In the genomic region with DNA sequence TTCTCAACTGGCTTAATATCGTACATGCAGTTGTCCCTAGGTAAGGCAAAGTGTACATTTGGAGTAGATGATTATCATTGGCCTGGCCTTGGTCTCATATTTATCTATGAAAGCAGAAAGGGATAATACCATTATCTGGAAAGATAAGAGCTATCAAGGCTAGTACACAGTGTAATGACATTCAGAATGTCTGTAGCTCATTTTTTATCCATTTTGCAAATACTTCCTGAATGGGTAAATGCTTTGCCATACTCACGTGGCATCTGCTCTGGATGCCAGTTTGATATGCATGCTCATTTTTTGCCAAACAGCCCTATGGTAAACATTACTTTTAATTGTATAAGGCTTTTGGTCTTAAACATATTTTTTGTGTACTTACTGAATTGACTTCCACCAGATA, we compare ENCODE assay signal across 28 mouse cellular contexts.
DNase-seq lines count a peak whose midpoint lies in the region; ATAC-seq and TF ChIP-seq lines count a peak whose summit lies in the region.
"Had no signal": no experiment of that assay in that cellular context is flagged by ENCODE, and none has a peak within 500 bp of the region (broad histone marks: within the 10 kb centered on the region; RNA-seq: fewer than 3 reads in every experiment).

No protein-coding gene starts in this region.

- TF ChIP-seq EP300 in stomach, postnatal 0 days (optimal IDR thresholded peaks at IDR 0.05) = no peak

- no peak for TF ChIP-seq POLR2A in brain, embryonic 14.5 days (IDR thresholded peaks at IDR 0.05; ENCODE audit: borderline replicate concordance, extremely low read depth, insufficient read depth, insufficient read length, poor library complexity, severe bottlenecking)

- WGBS in stomach, embryonic 15.5 days = 43% methylated on average over 2 of the region's 2 CpGs
- 45% methylated on average over 2 of the region's 2 CpGs for WGBS in stomach, postnatal 0 days

- no peak for TF ChIP-seq CTCF in stomach, postnatal 0 days (IDR thresholded peaks at IDR 0.05; ENCODE audit: low read depth)
- TF ChIP-seq CTCF in brain, embryonic 14.5 days (IDR thresholded peaks at IDR 0.05; ENCODE audit: borderline replicate concordance, extremely low read depth, insufficient read depth, insufficient read length) = no peak

- no peak overlapping the region for H3K9ac ChIP-seq in stomach, embryonic 15.5 days
- no peak overlapping the region for H3K9ac ChIP-seq in stomach, postnatal 0 days (ENCODE audit: low read length)
- H3K9ac ChIP-seq: embryonic facial prominence, embryonic 13.5 days; forebrain, embryonic 12.5 days; forebrain, embryonic 15.5 days; heart, embryonic 12.5 days; heart, embryonic 15.5 days; hindbrain, embryonic 14.5 days had no signal

- no peak overlapping the region for H3K27ac ChIP-seq in stomach, embryonic 15.5 days
- no peak overlapping the region for H3K27ac ChIP-seq in stomach, postnatal 0 days (replicated peaks)
- H3K27ac ChIP-seq: embryonic facial prominence, embryonic 10.5 days; embryonic facial prominence, embryonic 13.5 days; forebrain, embryonic 12.5 days; forebrain, embryonic 15.5 days; heart, embryonic 15.5 days; hindbrain, embryonic 10.5 days; hindbrain, embryonic 14.5 days had no signal

- H3K27me3 ChIP-seq in stomach, embryonic 15.5 days (replicated peaks) = no peaks in the 10 kb centered on the region
- H3K27me3 ChIP-seq in stomach, postnatal 0 days (ENCODE audit: control insufficient read depth, insufficient read depth, low read length) = no peaks in the 10 kb centered on the region
- H3K27me3 ChIP-seq: embryonic facial prominence, embryonic 13.5 days; forebrain, embryonic 12.5 days; forebrain, embryonic 15.5 days; heart, embryonic 12.5 days; heart, embryonic 15.5 days; Patski had no signal

- no peaks in the 10 kb centered on the region for H3K9me3 ChIP-seq in stomach, embryonic 15.5 days
- H3K9me3 ChIP-seq in stomach, postnatal 0 days (ENCODE audit: control insufficient read depth, low read length) = no peaks in the 10 kb centered on the region
- H3K9me3 ChIP-seq: embryonic facial prominence, embryonic 10.5 days; embryonic facial prominence, embryonic 13.5 days; forebrain, embryonic 12.5 days; forebrain, embryonic 15.5 days; heart, embryonic 12.5 days; heart, embryonic 15.5 days; hindbrain, embryonic 10.5 days had no signal

- peak; percentile 31; the same call in 1 of the 2 replicates for ATAC-seq in stomach, embryonic 15.5 days (ENCODE audit: insufficient read depth, low FRiP score, low read depth)
- ATAC-seq in stomach, postnatal 0 days (ENCODE audit: low FRiP score, low TSS enrichment) = no peak
- ATAC-seq: CD4-positive, CD25-positive, alpha-beta regulatory T cell, adult 4 months; forebrain, embryonic 15.5 days; Patski had no signal

- no peaks in the 10 kb centered on the region for H3K4me1 ChIP-seq in stomach, embryonic 15.5 days
- H3K4me1 ChIP-seq in stomach, postnatal 0 days (replicated peaks; ENCODE audit: control insufficient read depth, insufficient read depth) = no peaks in the 10 kb centered on the region
- H3K4me1 ChIP-seq: embryonic facial prominence, embryonic 10.5 days; embryonic facial prominence, embryonic 13.5 days; forebrain, embryonic 12.5 days; forebrain, embryonic 15.5 days; heart, embryonic 12.5 days; heart, embryonic 15.5 days; hindbrain, embryonic 10.5 days had no signal

- no peak overlapping the region for H3K4me2 ChIP-seq in stomach, embryonic 15.5 days
- no peak overlapping the region for H3K4me2 ChIP-seq in stomach, postnatal 0 days (replicated peaks; ENCODE audit: low read depth)
- H3K4me2 ChIP-seq: embryonic facial prominence, embryonic 13.5 days; forebrain, embryonic 12.5 days; forebrain, embryonic 15.5 days; heart, embryonic 12.5 days; heart, embryonic 15.5 days; hindbrain, embryonic 14.5 days had no signal

- DNase-seq in adrenal gland, adult 2 months = peak; percentile 28
- DNase-seq in adrenal gland, adult 18-20 months (ENCODE audit: low spot score in 2 of 2) = no peak
- DNase-seq in stomach, postnatal 0 days (ENCODE audit: low spot score) = no peak
- peak; percentile 13 for DNase-seq in brain, embryonic 14.5 days (ENCODE audit: low read depth)
- no peak for DNase-seq in thymus, postnatal 0 days (ENCODE audit: low spot score)
- DNase-seq: adrenal gland, postnatal 10 days; cerebellum, adult 11-12 months; cerebellum, adult 8-10 months; cerebellum, postnatal 10 days; cerebellum, postnatal 36 days; embryo, embryonic 11 days; gastrocnemius, postnatal 25 days; heart, adult 18-20 months; heart, postnatal 10 days; heart, postnatal 36 days; kidney, adult 18-20 months had no signal

- no peak overlapping the region for H3K4me3 ChIP-seq in stomach, embryonic 15.5 days (replicated peaks)
- no peak overlapping the region for H3K4me3 ChIP-seq in stomach, postnatal 0 days (ENCODE audit: low read depth, low read length)
- H3K4me3 ChIP-seq: embryonic facial prominence, embryonic 10.5 days; embryonic facial prominence, embryonic 13.5 days; erythroblast, embryonic 14.5 days; forebrain, embryonic 12.5 days; forebrain, embryonic 15.5 days; heart, embryonic 12.5 days; heart, embryonic 15.5 days; hindbrain, embryonic 10.5 days had no signal

- H3K36me3 ChIP-seq in stomach, embryonic 15.5 days = no peaks in the 10 kb centered on the region
- H3K36me3 ChIP-seq in stomach, postnatal 0 days (ENCODE audit: control insufficient read depth, insufficient read depth, low read length) = no peaks in the 10 kb centered on the region
- H3K36me3 ChIP-seq: embryonic facial prominence, embryonic 10.5 days; embryonic facial prominence, embryonic 13.5 days; forebrain, embryonic 12.5 days; forebrain, embryonic 15.5 days; heart, embryonic 12.5 days; heart, embryonic 15.5 days; hindbrain, embryonic 10.5 days had no signal

Comparison
In these comparisons a context has a peak if more than half of its experiments do, and no peak if none do; other contexts are left out.
1. DNase-seq: peak in adrenal gland, adult 2 months (single experiment) and brain, embryonic 14.5 days (single experiment); none in adrenal gland, adult 18-20 months (0 of 2), stomach, postnatal 0 days (single experiment) and thymus, postnatal 0 days (single experiment).